Mouse (Mus musculus) B cell, adult (primary cell): ENCODE data around the gene Pop7. TPM values are rescaled to one million over a fixed set of nuclear protein-coding genes. Genes with fewer than 3 reads are reported as not detected.

Source experiments
- total RNA-seq: library from RNA; stranded (reverse); gene quantifications from 4 replicates; pipeline ENCODE4 v1.2.4, GENCODE M21; 2023; ENCODE audit not compliant: inconsistent age

The Pop7 gene
- total RNA-seq = 30.1 to 38.1 TPM (median 33.0 TPM) in 4 replicates

GRCm38 (mm10) chr5:137501709-137502666 lies at the start of gene Pop7:
Pop7 (minus strand) TSS chr5:137502518.

DNA sequence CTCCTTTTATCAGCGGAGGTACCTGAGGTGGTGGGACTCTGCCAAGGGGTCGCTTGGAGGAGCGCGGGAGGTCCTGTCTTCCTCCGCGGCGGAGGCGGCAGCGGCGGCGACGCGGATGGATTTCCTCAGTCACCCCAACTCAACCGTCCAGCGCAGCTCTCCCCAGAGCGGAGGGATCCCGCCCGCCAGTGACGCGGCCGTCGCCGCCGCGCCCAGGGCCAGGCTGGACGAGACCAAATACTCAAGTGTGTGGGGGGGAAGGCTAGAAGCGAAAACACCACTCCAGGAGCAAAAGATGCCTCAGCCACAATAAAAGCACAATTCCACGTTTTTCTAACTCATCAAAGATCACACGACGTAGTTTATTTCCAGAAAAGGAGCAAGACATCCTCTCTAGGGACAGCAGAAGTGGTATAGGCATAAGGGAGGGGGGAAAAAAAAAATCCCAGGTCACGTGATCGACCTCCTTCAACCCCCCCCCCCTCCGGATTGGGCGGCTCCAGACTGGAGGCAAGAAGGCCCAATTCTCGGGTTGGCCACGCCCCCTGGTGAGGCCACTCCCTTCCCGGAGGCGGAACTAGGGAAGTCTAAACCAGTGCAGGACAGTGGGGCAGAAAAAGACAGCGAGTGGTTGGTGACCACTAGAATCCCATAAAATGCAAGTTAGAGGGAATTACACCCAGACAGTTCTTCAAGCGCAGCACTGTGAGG lies 31.0 kb upstream of the Pop7 start, which contains the start of the genes Epo and Gnb2:
Epo (minus strand) TSS at position 126 of the 711 bp plus-strand sequence.
Gnb2 (minus strand) TSS at position 394 of the 711 bp plus-strand sequence.

DNA sequence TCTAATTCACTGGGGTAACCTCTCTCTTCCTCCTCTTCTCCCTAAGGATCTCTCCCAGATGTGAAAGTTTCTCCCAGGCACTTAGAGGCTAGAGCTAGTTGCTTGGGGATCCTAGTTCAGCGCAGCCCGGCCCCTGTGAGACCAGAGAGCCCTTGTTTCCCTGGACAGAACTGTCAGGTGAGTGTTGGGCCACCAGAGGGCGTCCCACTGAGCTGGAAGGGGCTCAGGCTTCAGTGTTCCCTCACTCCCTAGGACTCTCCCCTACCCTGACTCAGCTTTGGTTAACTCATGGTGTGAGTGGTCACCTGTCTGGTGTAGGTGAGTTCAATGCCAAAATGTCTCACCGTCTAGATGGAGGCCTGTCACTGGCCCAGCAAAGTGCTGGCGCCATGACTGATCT lies 16.1 kb upstream of the Pop7 start, which contains the start of gene Gigyf1:
Gigyf1 (plus strand) TSS at position 113 of the 400 bp plus-strand sequence.

GRCm38 (mm10) chr5:137476964-137477363 lies 25.4 kb downstream of the Pop7 start, which contains the start of gene Zan:
Zan (minus strand) TSS chr5:137477064.

Other genes with a start within 250 kb of the Pop7 start
- 0.32 to 0.48 TPM (median 0.41 TPM) in 4 replicates for gene Ache, start 215.0 kb downstream of the Pop7 start, total RNA-seq
- gene Ufsp1, start 207.9 kb downstream of the Pop7 start, total RNA-seq = 0.51 to 2.0 TPM (median 1.1 TPM) in 4 replicates
- 401 to 449 TPM (median 426 TPM) in 4 replicates for gene Srrt, start 194.8 kb downstream of the Pop7 start, total RNA-seq
- gene Trip6, start 188.1 kb downstream of the Pop7 start, total RNA-seq = 7.3 to 8.7 TPM (median 8.2 TPM) in 4 replicates
- 19.7 to 22.5 TPM (median 20.8 TPM) in 4 replicates for gene Slc12a9, start 168.9 kb downstream of the Pop7 start, total RNA-seq
- gene Ephb4, start 152.4 kb downstream of the Pop7 start, total RNA-seq = not detected in 4 replicates
- gene Zan, start 25.5 kb downstream of the Pop7 start, total RNA-seq = not detected in 4 replicates
- gene Gigyf1, start 16.0 kb upstream of the Pop7 start, total RNA-seq = 114 to 121 TPM (median 115 TPM) in 4 replicates
- not detected in 4 replicates for gene Epo, start 30.7 kb upstream of the Pop7 start, total RNA-seq
- gene Gnb2, start 31.0 kb upstream of the Pop7 start, total RNA-seq = 346 to 423 TPM (median 404 TPM) in 4 replicates
- gene Actl6b, start 51.0 kb upstream of the Pop7 start, total RNA-seq = not detected in 4 replicates
- 0.29 to 1.5 TPM (median 0.71 TPM) in 4 replicates for gene Tfr2, start 67.3 kb upstream of the Pop7 start, total RNA-seq
- gene Mospd3, start 98.5 kb upstream of the Pop7 start, total RNA-seq = 32.1 to 44.5 TPM (median 37.3 TPM) in 4 replicates
- 1.1 to 2.3 TPM (median 1.5 TPM) in 4 replicates for gene Pcolce, start 111.3 kb upstream of the Pop7 start, total RNA-seq
- gene Fbxo24, start 126.5 kb upstream of the Pop7 start, total RNA-seq = 0.22 to 0.45 TPM (median 0.30 TPM) in 3 of 4 replicates, not detected in the other
- gene Lrch4, start 126.6 kb upstream of the Pop7 start, total RNA-seq = 206 to 213 TPM (median 209 TPM) in 4 replicates
- gene Gm20605, start 126.7 kb upstream of the Pop7 start, total RNA-seq = 58.1 to 62.4 TPM (median 60.8 TPM) in 4 replicates
- 84.0 to 92.8 TPM (median 85.8 TPM) in 4 replicates for gene Sap25, start 138.8 kb upstream of the Pop7 start, total RNA-seq
- not detected in 4 replicates for gene Irs3, start 143.2 kb upstream of the Pop7 start, total RNA-seq
- gene Agfg2, start 182.2 kb upstream of the Pop7 start, total RNA-seq = 17.4 to 20.9 TPM (median 18.1 TPM) in 4 replicates
- 0.21 to 0.48 TPM (median 0.42 TPM) in 4 replicates for gene Nyap1, start 239.1 kb upstream of the Pop7 start, total RNA-seq
- 201 to 221 TPM (median 212 TPM) in 4 replicates for gene Tsc22d4, start 243.2 kb upstream of the Pop7 start, total RNA-seq